Mouse (Mus musculus): ENCODE results near the gene Tagap.

- no peak for TF ChIP-seq CEBPB (IDR thresholded peaks at IDR 0.05; ENCODE audit: insufficient read depth, poor library complexity, severe bottlenecking)
- TF ChIP-seq POLR2A (IDR thresholded peaks at IDR 0.05; ENCODE audit: insufficient read length, low read depth), result no peak
- TF ChIP-seq E2F4 (IDR thresholded peaks at IDR 0.05; ENCODE audit: insufficient read depth), result no peak
- TF ChIP-seq TCF12 (IDR thresholded peaks at IDR 0.05; ENCODE audit: insufficient read depth, poor library complexity, severe bottlenecking), result no peak
- TF ChIP-seq USF1 (IDR thresholded peaks at IDR 0.05; ENCODE audit: low read depth), result no peak
Observed at GRCm38 (mm10) chr17:7883126-7883525, 42.7 kb upstream of the Tagap start.

All from myocyte (in vitro differentiated cells).